Mouse (Mus musculus): Measurements from ENCODE around the gene Smagp.

GRCm38 (mm10) chr15:100600696-100601272 is 36.0 kb downstream of the Smagp start:
- no peak for TF ChIP-seq CTCF (conservative IDR thresholded peaks at IDR 0.05; ENCODE audit: insufficient read depth, insufficient read length, low read depth, low read length)
- no peak for TF ChIP-seq POLR2A (IDR thresholded peaks at IDR 0.05; ENCODE audit: low read depth, low read length)
